Mouse (Mus musculus) neutrophil, adult 5-6 weeks (primary cell): Measurements from ENCODE around the gene Rnasel. TPM values are rescaled to one million over a fixed set of nuclear protein-coding genes. Genes with fewer than 3 reads are reported as not detected.

Experiments used
- ATAC-seq: fragments of 151-379, 151-347 bp; 2 replicates; pipeline ENCODE4 v1.8.0; 2017; ENCODE audit warnings: mild to moderate bottlenecking, moderate TSS enrichment; ENCODE audit not compliant: insufficient number of reproducible peaks, poor library complexity, low FRiP score, severe bottlenecking; ENCODE audit errors: extremely low read depth
- total RNA-seq: library from RNA; stranded (forward); fragments of 200-1000 nt; gene quantifications from 2 replicates; pipeline ENCODE4 v1.2.3, GENCODE M21; 2017

The Rnasel gene
- 159 and 184 TPM in 2 replicates for total RNA-seq

DNA sequence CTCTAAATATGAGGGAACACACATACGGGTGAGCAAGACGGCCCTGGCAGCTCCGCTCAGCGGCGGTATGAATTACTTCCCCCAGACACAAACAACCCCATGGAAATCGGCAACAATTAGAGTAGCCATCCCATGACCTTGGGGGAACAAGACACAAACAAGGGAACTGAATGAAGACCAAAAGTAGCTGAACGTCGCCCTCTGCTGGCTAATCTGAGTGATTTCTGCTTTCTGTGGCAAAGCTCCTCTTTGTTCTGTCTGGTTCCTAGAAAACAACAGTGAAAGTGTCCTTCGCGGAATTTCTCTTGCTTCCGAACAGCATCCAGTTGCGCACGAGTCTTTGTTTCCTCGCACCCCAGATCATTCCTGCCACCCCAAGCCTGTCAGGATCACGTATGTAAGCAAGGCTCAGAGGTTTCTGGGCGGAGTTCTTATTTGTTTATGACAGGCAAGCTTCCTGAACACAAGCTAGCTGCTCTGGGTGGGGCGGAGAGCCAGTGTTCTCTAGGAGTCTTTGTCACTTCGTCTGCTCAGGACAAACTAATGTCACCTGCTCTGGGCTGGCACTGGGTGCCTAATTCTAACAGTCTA, at the start of gene Rnasel:
Gene Rnasel (plus strand): TSS at position 216 of the 591 bp plus-strand sequence.
- peak; percentile 62 for ATAC-seq

DNA sequence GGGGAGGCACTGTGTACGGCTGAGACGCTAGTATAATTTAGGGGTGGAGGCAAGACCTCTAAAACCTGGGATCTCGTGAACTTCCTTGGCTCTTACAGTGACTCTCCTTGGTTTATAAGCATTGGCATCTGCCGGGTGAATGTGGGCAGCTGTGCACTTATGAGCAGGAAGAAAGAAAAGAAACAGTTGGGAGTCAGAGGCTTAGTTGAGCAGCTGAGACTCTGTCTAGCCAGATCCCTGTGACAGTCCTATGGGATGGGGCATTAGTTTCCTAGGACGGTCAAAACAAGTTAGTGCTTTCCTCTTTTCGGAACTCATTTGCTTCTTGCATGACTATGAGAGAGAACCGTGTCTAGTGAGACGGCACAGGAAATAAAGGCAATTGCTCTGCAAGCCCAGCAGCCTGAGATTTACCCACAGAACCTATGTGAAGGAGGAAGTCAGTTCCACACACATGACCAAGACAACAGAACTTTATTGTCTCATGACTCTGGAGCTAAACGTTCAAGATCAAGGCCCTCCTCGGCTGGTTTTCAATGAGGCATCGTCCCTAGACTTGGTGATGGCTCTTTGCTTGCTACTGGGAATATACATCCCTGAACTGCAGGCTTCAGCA, 48.7 kb upstream of the Rnasel start:
- ATAC-seq = no peak

DNA sequence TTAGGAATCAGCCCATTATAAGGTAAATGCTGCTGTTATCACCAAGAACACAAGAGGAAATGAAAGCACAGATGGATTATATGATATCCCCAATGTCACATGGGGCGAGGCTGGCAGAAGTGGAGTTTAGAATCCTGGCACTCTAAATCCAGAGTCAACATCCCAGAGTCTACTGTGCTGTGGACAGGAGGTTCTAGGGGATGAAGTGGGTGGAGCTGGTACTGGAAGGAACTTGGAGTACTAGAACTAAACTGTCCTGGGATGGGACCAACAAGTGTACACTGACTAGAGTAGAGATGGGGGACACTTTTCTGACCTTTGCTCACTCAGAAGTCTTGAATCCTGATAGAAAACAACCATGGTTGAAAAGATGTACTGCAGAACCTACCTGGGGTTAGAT, 47.8 kb upstream of the Rnasel start:
- no peak for ATAC-seq

DNA sequence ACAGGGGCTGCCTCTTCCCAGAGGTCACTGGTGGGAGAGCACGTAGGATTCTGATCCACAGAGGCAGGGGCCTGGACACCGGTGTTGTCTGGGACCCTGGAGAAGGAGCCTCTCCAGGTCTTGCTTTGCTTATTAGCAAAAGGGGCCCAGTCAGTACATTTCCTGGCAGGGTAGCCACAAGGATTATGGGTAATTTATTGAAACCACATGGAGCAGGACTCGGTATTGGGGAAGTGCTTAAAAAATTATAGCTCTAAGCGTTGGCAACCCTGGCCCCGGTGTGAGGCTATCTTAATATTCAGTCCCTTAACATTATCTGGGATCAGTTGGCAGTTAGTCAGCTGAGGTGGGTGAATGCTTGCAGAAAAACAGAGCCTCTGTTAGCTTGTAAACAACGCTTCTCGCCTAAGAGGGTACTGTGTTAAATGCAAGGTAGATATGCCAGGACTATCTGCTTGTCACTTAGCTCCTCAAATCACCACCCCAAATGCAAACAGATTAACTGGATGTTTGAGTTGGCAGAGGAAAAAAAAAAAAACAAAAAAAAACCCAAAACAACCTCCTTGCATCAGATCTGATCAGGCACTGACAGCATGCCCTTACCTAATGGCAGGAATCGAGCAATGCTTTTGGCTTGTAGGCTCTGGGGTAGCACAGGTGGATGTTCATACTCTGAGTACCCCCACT, 46.9 kb upstream of the Rnasel start:
- ATAC-seq = no peak

DNA sequence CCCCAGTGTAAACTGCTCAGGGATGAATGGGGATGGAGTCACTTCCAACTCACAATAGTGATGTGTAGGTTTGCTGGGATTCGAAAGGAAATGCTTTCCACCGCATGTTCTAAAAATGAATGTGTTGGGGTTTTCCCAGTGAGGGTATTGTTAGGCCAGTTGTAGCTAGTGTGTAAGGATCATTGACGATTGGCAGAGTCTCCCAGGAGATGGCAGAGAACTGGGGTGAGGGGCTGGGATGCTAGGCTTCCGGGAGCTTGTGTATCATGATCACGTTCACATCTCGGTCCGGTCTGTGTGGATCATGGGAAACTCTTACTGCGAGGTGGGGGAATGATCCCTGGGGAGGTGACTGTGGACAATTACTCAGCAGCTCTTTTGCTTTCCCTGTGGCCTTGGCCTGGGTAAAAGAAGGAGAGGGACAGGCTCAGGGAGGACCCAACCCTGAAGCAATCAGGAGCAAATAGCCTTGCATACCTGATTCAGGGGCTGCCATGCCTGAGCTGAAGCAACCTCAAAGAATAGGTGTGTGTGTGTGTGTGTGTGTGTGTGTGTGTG, 46.3 kb upstream of the Rnasel start:
- no peak for ATAC-seq

DNA sequence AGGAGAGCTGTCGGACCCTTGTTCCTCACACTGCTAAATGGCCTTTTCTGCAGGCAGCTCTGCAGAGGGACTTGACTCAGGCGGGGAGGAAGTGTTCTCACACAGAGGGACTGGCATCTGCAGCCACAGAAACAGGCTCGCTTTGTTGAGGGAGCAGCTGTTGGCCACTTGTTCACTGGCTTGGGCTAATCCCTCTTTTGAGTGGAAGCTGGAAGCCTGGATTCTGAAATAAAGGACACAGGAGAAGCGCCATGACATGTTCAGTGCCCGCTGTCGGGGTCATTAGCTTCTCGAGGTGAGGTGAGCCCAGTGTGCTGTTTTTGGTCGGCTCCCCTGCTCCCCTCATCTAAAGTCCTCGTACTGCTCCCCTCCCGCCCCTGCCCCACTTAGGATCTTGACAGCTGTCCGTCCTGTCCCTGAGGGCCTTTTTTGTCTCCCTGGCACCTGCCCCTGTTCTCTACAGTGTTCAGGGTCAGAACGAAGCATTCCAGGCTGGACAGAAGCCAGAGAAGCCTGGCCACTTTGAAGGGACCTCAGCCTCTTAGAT, 45.7 kb upstream of the Rnasel start:
- no peak for ATAC-seq

DNA sequence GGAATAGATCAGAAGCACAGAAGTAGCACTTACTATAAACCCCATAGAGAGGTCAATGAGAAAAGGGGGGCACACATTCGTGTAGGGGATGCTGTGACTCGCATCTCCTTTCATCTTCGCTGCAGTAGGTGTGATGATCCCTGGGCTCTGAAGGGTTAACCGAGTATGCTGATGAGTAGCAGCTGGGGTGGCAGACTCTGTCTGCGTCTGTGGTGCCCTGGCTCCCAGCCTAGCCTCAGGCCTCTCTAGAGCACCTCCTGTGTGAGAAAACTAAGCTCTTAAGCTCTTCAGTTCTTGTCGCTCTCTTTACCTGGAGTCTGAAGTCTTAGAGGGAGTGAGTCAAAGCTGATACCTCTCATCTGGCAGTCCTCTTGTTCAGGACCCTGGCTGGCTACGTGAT, 45.1 kb upstream of the Rnasel start:
- ATAC-seq = no peak

DNA sequence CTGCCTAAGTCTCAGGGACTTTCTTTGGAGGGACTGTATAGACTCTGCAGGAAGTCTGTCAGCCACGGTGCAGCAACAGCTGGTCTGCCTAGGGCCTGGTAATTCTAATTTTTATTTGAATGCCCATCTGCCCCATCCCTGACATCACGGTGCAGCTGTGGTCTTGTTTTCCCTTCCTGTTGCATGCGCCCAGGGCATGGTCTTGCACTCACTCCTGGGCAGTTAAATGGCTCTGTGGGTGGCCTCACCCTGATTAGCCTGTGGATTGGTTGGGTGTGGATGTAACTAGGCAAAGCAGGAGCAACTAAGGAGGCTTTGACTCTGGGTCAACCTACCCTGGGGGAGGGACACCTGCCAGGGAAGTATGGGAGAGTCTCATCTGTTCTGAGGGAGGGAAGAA, 44.2 kb upstream of the Rnasel start:
- ATAC-seq = no peak

DNA sequence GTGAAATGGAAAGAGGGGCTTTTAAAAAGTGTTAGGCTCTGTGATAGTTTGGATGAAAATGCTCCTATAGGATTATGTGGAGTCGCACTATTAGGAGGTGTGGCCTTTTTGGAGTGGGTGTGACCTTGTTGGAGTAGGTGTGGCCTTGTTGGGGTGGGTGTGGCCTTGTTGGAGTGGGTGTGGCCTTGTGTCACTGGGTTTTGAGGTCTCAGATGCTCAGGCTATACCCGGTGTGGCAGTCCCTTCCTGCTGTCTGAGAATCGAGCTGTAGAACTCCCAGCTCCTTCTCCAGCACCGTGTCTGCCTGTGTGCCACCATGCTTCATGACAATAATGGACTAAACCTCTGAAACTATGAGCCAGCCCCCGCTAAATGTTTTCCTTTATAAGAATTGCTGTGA, 40.6 kb upstream of the Rnasel start:
- no peak for ATAC-seq

DNA sequence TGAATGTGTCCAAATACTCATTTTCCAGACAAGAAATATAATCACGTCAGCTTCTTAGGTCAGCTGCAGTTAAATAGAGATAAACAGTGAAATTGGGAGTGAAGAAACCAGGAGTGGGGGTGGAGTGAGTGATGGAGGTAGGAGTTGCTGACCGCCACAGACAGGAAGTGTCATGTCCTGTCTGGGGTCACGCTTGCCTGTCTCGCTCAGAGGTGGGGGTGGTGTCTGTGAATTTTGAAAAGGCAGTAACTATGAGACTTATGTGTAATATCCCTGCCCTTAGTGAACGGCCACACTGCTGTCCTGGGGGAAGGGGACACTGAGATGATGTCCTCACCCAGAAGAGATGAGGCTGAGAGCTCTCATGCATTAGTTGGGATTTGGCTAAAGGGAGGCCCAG, 39.8 kb upstream of the Rnasel start:
- ATAC-seq = no peak

DNA sequence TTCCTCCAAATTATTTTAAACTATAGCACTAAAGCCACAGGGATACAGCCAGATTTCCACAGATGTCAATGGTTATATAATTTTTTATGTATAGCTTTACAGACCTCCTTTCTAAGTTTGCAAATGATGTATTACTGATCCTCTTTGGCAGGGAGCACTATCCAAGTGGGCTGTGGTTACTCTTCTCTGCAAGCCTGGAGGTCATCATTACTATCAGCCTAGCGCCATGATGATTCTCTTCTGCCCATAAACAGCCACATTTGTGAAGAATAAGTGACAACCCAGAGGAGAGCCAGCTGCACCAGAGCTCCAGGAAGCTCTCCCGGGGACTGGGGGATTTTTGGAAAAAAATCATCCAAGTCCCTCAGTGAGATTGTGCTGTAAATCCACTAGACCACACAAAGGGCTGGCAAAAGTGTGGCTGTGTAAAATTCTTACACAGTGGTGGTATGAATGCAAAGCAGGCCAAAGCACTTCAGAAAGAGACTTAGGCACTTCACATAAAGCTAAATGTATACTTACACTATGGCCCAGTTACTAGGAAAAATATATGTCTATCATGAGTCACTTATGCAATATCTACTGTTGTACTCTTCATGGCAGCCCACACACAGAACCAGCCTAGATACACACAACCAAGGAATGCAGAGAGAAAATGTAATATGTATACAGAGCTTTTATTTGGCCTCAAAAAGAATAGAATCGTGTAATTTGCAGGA, 37.5 kb upstream of the Rnasel start:
- ATAC-seq = no peak

DNA sequence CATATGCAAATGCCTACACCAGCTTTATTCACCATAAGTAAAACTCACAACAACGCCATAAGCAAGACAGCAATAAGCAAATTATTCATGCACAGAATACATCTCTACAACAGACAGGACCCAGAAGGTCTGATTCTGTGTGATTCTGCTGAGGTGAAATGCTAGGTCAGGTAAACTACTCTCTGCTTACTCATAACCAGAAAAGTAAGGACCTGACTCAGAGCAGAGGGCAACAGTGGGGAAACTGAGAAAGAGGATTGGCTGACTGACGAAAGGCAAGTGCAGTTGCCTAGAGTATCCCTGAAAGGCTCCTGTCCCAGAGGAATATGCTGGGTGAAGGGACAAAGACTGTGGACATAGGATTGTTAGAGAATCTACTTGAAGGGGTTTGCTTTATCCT, 36.6 kb upstream of the Rnasel start:
- no peak for ATAC-seq

DNA sequence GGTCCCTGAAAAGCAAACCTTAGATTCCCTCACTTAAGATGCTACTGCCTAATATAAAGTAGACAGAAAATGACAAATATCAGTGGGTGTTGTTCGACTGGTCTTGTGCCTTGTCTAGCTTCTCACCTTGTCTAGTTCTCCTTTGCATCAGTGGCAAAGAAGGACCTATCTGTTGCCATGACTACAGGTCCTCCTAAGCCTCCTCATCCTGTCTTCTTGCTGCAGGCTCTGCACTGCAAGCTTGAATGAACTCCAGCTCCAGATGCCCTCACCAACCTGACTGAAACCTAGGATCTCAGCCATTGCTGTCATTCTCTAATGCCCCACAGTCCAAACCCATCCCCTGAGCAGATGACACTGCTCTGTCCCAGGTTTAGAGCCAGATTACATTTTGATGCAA, 31.2 kb upstream of the Rnasel start:
- no peak for ATAC-seq

DNA sequence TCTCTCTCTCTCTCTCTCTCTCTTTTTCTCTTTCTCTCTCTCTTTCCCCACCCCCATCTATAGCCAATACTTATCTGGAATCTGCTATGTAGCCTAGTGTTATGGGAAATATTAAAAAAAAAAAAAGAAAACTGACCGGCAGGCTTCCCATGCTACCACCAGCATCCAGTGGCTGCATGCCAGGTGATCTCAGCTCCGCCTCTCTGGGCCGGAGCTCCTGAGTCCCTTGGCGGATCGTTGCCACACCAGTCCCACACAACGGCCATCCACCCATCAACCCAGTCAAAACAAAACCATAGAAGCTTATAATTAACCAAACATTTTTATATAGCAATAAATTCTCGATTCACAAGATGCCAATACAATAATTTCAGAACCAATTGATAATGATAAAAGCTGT, 28.3 kb upstream of the Rnasel start:
- ATAC-seq = no peak

DNA sequence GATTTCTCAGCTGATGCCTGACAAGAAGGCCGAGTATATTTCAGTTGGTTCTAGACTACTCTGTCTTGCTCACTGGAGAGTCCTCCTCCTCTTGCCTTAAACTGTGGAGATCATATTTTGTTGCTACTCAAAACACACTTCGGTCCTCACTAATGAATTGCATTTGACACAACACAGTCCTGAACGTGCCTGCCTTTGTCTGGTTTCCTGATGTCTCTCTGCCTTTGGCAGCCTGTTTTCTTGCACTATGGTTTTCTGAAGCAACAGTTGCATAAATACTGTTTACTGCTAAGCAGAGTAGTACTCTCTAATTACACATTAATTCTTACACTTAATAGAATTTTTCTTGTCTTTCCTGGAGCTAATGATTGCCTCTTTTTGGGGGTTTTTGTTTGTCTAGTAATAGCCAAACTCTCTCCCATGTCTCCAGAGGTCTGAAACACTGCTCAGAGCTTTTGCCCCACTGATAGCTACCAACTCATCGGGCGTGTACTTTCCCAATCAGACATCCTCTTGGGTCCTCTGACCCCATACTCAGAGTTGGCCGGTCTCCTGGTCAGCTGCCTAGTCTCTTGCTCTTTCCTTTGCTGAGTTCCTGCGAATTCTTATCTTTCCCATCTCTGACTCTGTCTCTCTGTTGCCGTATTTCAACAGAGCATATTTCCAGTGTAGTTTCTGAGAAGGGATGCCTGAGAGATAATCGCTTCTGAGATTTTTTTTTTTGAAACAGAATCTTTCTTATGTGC, 27.5 kb upstream of the Rnasel start:
- no peak for ATAC-seq

DNA sequence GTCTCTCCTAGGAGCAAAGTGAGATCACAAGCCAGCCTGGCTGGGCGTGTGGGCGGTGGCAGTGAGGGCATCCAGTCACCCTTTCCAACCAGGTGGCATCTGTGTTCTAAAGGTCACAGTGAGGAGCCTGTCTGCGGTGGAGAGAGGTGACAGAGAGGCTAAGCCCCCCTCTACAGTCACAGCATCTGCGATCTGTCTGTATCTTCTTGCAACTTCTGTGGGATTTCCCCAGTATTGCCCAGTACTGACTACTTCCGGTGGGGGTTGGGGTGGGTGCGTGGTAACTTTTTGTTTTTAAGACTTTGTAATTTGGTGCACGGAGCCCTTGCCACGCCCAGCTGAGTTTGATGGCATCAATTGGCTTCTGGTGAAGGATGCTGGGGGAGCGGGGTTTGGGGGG, 25.8 kb upstream of the Rnasel start:
- peak; percentile 43; the same call in 1 of the 2 replicates for ATAC-seq

DNA sequence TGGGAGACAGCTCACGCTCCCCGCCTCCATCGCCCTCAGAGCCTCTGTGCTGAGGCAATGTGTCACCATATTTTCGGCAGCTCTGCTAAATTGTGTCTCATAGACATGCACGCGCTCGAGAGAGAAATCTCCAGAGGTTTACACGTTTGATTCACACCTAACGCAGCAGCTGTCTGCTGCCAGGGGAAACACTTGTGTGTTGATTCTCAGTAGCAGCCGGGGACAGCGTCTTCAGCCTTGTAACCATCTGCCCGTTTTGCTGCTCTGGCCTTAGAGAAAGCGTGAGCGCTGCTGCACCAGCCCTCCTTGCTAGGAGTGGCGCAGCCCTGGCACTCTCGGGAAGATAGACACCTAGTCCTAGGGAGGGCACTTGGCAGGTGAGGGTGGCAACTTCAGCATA, 22.6 kb upstream of the Rnasel start:
- no peak for ATAC-seq

DNA sequence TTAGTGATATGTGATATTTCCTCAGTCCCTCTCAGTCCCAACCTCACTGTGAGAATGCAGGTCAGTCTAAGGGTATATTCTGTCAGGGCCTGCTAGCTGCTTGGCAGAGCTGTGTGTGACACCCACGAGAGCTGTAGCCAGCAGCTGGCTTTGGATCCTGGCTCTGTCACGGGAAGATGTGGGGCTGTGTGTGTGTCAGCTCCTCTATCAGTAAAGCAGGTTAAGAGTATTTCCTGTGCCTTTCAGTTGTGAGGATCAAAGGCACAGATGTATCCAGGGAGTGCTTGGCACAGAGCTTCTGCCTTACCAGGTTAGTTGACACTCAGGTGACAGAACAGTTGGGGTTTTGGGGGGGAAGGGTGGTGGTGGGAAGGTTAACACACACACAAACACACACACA, 19.4 kb upstream of the Rnasel start:
- ATAC-seq = no peak

DNA sequence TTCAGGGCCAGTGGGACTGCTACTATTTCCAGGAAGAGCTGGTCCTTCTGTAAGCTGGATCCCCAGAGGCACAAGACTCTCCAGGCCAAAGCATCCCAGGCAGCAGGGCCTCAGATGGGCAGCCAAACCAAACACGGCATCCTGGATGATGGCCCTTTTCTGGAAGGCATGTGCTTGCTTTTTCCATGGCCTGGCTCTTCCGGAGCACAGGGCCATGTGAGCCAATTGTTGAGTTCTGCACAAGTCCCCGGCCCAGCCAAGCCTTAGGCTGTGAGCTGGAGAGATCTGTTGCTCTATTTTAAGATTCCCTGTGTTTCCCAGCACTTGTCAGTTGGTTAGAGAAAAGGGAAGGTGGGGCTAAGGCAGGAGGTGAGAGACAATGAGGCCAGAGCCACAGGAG, 18.6 kb upstream of the Rnasel start:
- ATAC-seq = no peak
